Mouse (Mus musculus): Measurements from ENCODE around the gene Lcn3.
"Not testable (repeated sequence)": the region's sequence is repeated elsewhere in the genome, so short reads cannot be mapped to it uniquely, and the experiment has no call there.

Gene Lcn3

GRCm38 (mm10) chr2:25765269-25765668 lies at the start of gene Lcn3:
TSS of gene Lcn3 (plus strand) at chr2:25765569.
- DNase-seq (ENCODE audit: low spot score in 2 of 2), result peak in 1 of 2 experiments; percentile 38

GRCm38 (mm10) chr2:25717222-25717621 lies 48.1 kb upstream of the Lcn3 start:
- no peak for DNase-seq (ENCODE audit: low spot score in 2 of 2)

GRCm38 (mm10) chr2:25733199-25733930 lies 32.0 kb upstream of the Lcn3 start:
- no peak for DNase-seq (ENCODE audit: low spot score in 2 of 2)

GRCm38 (mm10) chr2:25736709-25737108 lies 28.7 kb upstream of the Lcn3 start, which contains the start of gene Obp2b:
TSS of gene Obp2b (plus strand) at chr2:25737009.
- DNase-seq (ENCODE audit: low spot score in 2 of 2), result not testable (repeated sequence)

- DNase-seq (ENCODE audit: low spot score in 2 of 2), result no peak
Observed at GRCm38 (mm10) chr2:25741671-25742070, 23.7 kb upstream of the Lcn3 start.

GRCm38 (mm10) chr2:25754201-25754600 lies 11.2 kb upstream of the Lcn3 start:
- DNase-seq (ENCODE audit: low spot score in 2 of 2), result peak in 1 of 2 experiments; percentile 25

GRCm38 (mm10) chr2:25758064-25758625 lies 7.2 kb upstream of the Lcn3 start:
- peak in 1 of 2 experiments; percentile 23 for DNase-seq (ENCODE audit: low spot score in 2 of 2)

- DNase-seq (ENCODE audit: low spot score in 2 of 2), result peak in 1 of 2 experiments; percentile 56
Observed at GRCm38 (mm10) chr2:25767764-25768163, 2.4 kb downstream of the Lcn3 start.

- DNase-seq (ENCODE audit: low spot score in 2 of 2), result no peak
Observed at GRCm38 (mm10) chr2:25773507-25773906, 8.1 kb downstream of the Lcn3 start.

- no peak for DNase-seq (ENCODE audit: low spot score in 2 of 2)
Observed at GRCm38 (mm10) chr2:25774640-25775039, 9.3 kb downstream of the Lcn3 start.

GRCm38 (mm10) chr2:25775991-25776390 lies 10.6 kb downstream of the Lcn3 start:
- no peak for DNase-seq (ENCODE audit: low spot score in 2 of 2)

GRCm38 (mm10) chr2:25776717-25777116 lies 11.3 kb downstream of the Lcn3 start, which contains the start of gene Lcn11:
TSS of gene Lcn11 (plus strand) at chr2:25777017.
- DNase-seq (ENCODE audit: low spot score in 2 of 2), result no peak

- DNase-seq (ENCODE audit: low spot score in 2 of 2), result no peak
Observed at GRCm38 (mm10) chr2:25779076-25779475, 13.7 kb downstream of the Lcn3 start.

GRCm38 (mm10) chr2:25780921-25781320 lies 15.6 kb downstream of the Lcn3 start:
- DNase-seq (ENCODE audit: low spot score in 2 of 2), result no peak

GRCm38 (mm10) chr2:25781957-25782356 lies 16.6 kb downstream of the Lcn3 start, which contains the start of gene Gm13539:
TSS of gene Gm13539 (plus strand) at chr2:25782257.
- no peak for DNase-seq (ENCODE audit: low spot score in 2 of 2)

GRCm38 (mm10) chr2:25785573-25786322 lies 20.4 kb downstream of the Lcn3 start:
- DNase-seq (ENCODE audit: low spot score in 2 of 2), result no peak

- peak in 1 of 2 experiments; percentile 1 for DNase-seq (ENCODE audit: low spot score in 2 of 2)
Observed at GRCm38 (mm10) chr2:25789092-25789491, 23.7 kb downstream of the Lcn3 start.

- DNase-seq (ENCODE audit: low spot score in 2 of 2), result no peak
Observed at GRCm38 (mm10) chr2:25797635-25798034, 32.3 kb downstream of the Lcn3 start.

- no peak for DNase-seq (ENCODE audit: low spot score in 2 of 2)
Observed at GRCm38 (mm10) chr2:25798065-25798464, 32.7 kb downstream of the Lcn3 start.

GRCm38 (mm10) chr2:25811711-25812110 lies 46.3 kb downstream of the Lcn3 start:
- DNase-seq (ENCODE audit: low spot score in 2 of 2), result no peak

- DNase-seq (ENCODE audit: low spot score in 2 of 2), result no peak
Observed at GRCm38 (mm10) chr2:25813364-25813763, 48.0 kb downstream of the Lcn3 start.

GRCm38 (mm10) chr2:25815748-25816147 lies 50.4 kb downstream of the Lcn3 start, which contains the start of gene Glt6d1:
TSS of gene Glt6d1 (minus strand) at chr2:25815848.
- peak in 1 of 2 experiments; percentile 6 for DNase-seq (ENCODE audit: low spot score in 2 of 2)

Measured in urinary bladder, postnatal 4 days (tissue).